Comparison of ENCODE assay signal across 8 mouse cellular contexts in the genomic region with DNA sequence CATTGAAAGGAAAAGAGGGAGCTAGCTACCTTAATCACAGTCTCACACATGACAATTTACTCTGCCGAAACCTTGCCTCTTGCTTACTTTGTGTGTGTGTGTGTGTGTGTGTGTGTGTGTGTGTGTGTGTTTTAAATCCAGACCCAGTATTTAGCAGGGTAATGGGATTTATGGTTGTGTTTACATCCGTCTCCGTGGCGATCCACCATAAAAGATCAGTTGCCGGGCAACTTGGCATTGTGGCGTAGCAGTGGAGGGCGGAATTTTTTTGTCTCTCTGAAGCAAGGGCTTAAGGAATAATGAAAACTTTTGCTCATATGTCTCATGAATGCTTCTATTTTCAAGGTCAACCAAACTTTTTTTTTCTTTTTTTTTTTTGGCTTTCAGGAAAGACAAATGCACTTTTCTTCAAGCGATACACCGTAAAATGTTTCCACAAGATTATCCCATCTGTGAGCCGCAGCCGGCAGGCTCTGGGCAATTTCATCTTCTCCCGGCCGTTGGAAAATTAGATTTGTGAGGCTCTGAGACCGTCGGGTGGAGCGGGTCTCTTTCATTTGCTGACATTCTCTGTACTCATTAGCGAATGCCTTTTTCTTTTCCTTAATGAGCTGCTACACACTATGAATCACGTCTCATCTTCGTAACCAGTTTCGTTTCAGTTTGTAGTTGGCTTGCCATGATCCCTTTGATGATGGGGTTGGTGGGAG. TPM values are rescaled to one million over a fixed set of nuclear protein-coding genes. Genes with fewer than 3 reads are reported as not detected.
DNase-seq lines count a peak whose midpoint lies in the region; ATAC-seq and TF ChIP-seq lines count a peak whose summit lies in the region.

No protein-coding gene starts in this region.

- peak overlapping the region; percentile 21 for H3K4me3 ChIP-seq in lung, embryonic 15.5 days
- H3K4me3 ChIP-seq in lung, adult 2 months (replicated peaks; ENCODE audit: extremely low read depth, low read depth, low read length), result no peak overlapping the region
- peak overlapping the region; percentile 29 for H3K4me3 ChIP-seq in hindbrain, embryonic 16.5 days (ENCODE audit: low read length)
- no peak overlapping the region for H3K4me3 ChIP-seq in neural tube, embryonic 12.5 days

- no peak overlapping the region for H3K27ac ChIP-seq in lung, embryonic 15.5 days
- H3K27ac ChIP-seq in hindbrain, embryonic 16.5 days (ENCODE audit: low read depth, low read length), result peak overlapping the region; percentile 50; the same call in 1 of the 2 replicates
- no peak overlapping the region for H3K27ac ChIP-seq in neural tube, embryonic 12.5 days

- no peak for ATAC-seq in lung, embryonic 15.5 days (ENCODE audit: borderline replicate concordance, extremely low read depth, low FRiP score, low TSS enrichment)
- ATAC-seq in hindbrain, embryonic 16.5 days, result peak; percentile 78
- peak; percentile 90 for ATAC-seq in neural tube, embryonic 12.5 days (ENCODE audit: low FRiP score, low read depth)

- H3K36me3 ChIP-seq in lung, embryonic 15.5 days, result no peaks in the 10 kb centered on the region
- H3K36me3 ChIP-seq in hindbrain, embryonic 16.5 days (ENCODE audit: control insufficient read depth, insufficient read depth, low read length), result no peaks in the 10 kb centered on the region
- no peaks in the 10 kb centered on the region for H3K36me3 ChIP-seq in neural tube, embryonic 12.5 days

- 40% methylated on average over 20 of the region's 20 CpGs for WGBS in lung, embryonic 15.5 days
- WGBS in lung, adult 2 months, result 53% methylated on average over 20 of the region's 20 CpGs
- WGBS in hindbrain, embryonic 16.5 days, result 14% methylated on average over 20 of the region's 20 CpGs
- 10% methylated on average over 20 of the region's 20 CpGs for WGBS in neural tube, embryonic 12.5 days

- H3K9ac ChIP-seq in lung, embryonic 15.5 days, result no peak overlapping the region
- peak overlapping the region; percentile 32 for H3K9ac ChIP-seq in hindbrain, embryonic 16.5 days (ENCODE audit: low read depth, low read length)
- no peak overlapping the region for H3K9ac ChIP-seq in neural tube, embryonic 12.5 days

- TF ChIP-seq CTCF in lung, adult 2 months (IDR thresholded peaks at IDR 0.05; ENCODE audit: insufficient read depth, low read length), result no peak

- intact Hi-C loops in gastrocnemius, postnatal 14 days (cut with DNase I; ENCODE audit: low total_unique reads), result no loop called here

- no peaks in the 10 kb centered on the region for H3K9me3 ChIP-seq in lung, embryonic 15.5 days
- no peaks in the 10 kb centered on the region for H3K9me3 ChIP-seq in hindbrain, embryonic 16.5 days (ENCODE audit: control insufficient read depth, low read length)
- H3K9me3 ChIP-seq in neural tube, embryonic 12.5 days, result no peaks in the 10 kb centered on the region

- peak overlapping the region; percentile 38 for H3K4me2 ChIP-seq in lung, embryonic 15.5 days
- peak overlapping the region; percentile 53 for H3K4me2 ChIP-seq in hindbrain, embryonic 16.5 days (ENCODE audit: low read length)
- H3K4me2 ChIP-seq in neural tube, embryonic 12.5 days (replicated peaks), result peak overlapping the region; percentile 49

- peak; percentile 25 to 65 for DNase-seq in adrenal gland, adult (ENCODE audit: inconsistent age in 2 of 2, low spot score in 1 of 2)
- DNase-seq in adrenal gland, adult 18-20 months (ENCODE audit: low spot score in 2 of 2), result no peak
- no peak for DNase-seq in lung, adult 2 months
- no peak for DNase-seq in gastrocnemius, postnatal 14 days
- DNase-seq in ovary, postnatal 10 days (ENCODE audit: low spot score), result no peak

- 0 out of 2 replicates have a peak, but pooled peaks cover 4% of the 10 kb centered on the region for H3K4me1 ChIP-seq in lung, embryonic 15.5 days
- H3K4me1 ChIP-seq in lung, adult 2 months (ENCODE audit: control insufficient read depth, insufficient read depth, low read length), result no peaks in the 10 kb centered on the region
- no peaks in the 10 kb centered on the region for H3K4me1 ChIP-seq in hindbrain, embryonic 16.5 days (ENCODE audit: control insufficient read depth, insufficient read depth, low read depth, low read length)
- no peaks in the 10 kb centered on the region for H3K4me1 ChIP-seq in neural tube, embryonic 12.5 days

- no peaks in the 10 kb centered on the region for H3K27me3 ChIP-seq in lung, embryonic 15.5 days
- H3K27me3 ChIP-seq in hindbrain, embryonic 16.5 days (replicated peaks; ENCODE audit: control insufficient read depth, insufficient read depth, low read length), result no peaks in the 10 kb centered on the region
- H3K27me3 ChIP-seq in neural tube, embryonic 12.5 days (replicated peaks), result no peaks in the 10 kb centered on the region

- TF ChIP-seq POLR2A in lung, adult 2 months (IDR thresholded peaks at IDR 0.05; ENCODE audit: borderline replicate concordance, extremely low read depth, low read depth, low read length), result no peak

RNA-seq across cellular contexts. Expression of gene Ptch1, which starts 53.9 kb away (rescaled TPM):
- total RNA-seq in adrenal gland, adult 18-20 months (2021), result 10 to 100 TPM; 29.5 to 40.7 TPM
- 34.8 and 36.8 TPM in 2 replicates for polyA plus RNA-seq in lung, embryonic 15.5 days (2015; fragmentation: Nextera tagmentation; extraction: Ambion mirVana)
- polyA plus RNA-seq in lung, adult 2 months (2012; rRNA removed), result 41.4 and 47.6 TPM in 2 replicates
- polyA plus RNA-seq in hindbrain, embryonic 16.5 days (2015; fragmentation: Nextera tagmentation; extraction: Ambion mirVana), result 15.3 and 17.3 TPM in 2 replicates
- polyA plus RNA-seq in neural tube, embryonic 12.5 days (2016; fragmentation: Nextera tagmentation; extraction: Ambion mirVana), result 22.6 and 23.9 TPM in 2 replicates
- total RNA-seq in gastrocnemius, postnatal 14 days (2021), result 10 to 100 TPM; 10.3 to 15.2 TPM

Comparison
In these comparisons a context has a peak if more than half of its experiments do, and no peak if none do; other contexts are left out.
1. DNase-seq: peak in adrenal gland, adult (2 of 2); none in adrenal gland, adult 18-20 months (0 of 2), lung, adult 2 months (single experiment), gastrocnemius, postnatal 14 days (single experiment) and ovary, postnatal 10 days (single experiment).
2. H3K4me3 ChIP-seq: peak in lung, embryonic 15.5 days (single experiment) and hindbrain, embryonic 16.5 days (single experiment); none in lung, adult 2 months (single experiment) and neural tube, embryonic 12.5 days (single experiment).
3. Peak in every context shown above with its lines, with median percentiles within 50 percentile points of each other: H3K4me2 ChIP-seq.